Mouse (Mus musculus): ENCODE results near the gene Lnpep. TPM values are rescaled to one million over a fixed set of nuclear protein-coding genes. Genes with fewer than 3 reads are reported as not detected.
A peak's percentile ranks its signal among the peaks of the same experiment; 100 is the strongest.

The Lnpep gene
- polyA plus RNA-seq, 1 experiment: 5.4 TPM

DNA sequence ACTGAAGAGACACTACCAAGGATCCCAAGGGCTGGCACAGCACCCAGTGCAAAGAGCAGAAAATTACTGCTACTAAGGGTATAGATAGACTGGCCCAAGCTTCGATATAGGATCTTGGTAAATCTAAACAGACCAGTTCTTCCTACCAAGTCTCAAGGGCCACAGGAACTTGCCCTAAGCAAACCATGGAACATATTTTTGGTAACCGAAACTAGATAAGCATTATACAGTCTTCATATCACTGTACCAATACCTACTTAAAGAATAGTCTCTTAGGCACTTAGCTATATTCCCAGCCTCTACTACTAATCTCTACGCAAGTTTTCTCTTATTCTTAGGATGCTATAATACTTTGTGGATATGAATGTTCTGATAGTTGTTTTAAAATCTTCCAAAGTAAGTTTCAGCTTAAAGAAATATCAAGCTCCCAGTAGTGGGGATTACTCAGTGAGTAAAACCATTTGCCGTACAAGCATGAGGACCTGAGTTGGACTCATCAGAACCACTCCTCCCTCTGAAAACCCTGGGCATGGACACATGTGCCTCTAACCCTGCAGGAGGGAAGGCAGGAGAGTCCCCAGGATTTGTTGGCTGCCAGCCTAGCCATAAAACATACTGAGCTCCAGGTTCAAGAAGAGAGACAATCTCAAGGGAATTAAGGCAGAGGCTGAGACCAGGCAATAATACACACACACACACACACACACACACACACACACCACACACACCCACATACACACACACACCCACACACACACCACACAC lies 7.2 kb downstream of the Lnpep start:
- DNase-seq (ENCODE audit: low read depth, low spot score): no peak
- WGBS: 46% methylated on average over 4 of the region's 4 CpGs

DNA sequence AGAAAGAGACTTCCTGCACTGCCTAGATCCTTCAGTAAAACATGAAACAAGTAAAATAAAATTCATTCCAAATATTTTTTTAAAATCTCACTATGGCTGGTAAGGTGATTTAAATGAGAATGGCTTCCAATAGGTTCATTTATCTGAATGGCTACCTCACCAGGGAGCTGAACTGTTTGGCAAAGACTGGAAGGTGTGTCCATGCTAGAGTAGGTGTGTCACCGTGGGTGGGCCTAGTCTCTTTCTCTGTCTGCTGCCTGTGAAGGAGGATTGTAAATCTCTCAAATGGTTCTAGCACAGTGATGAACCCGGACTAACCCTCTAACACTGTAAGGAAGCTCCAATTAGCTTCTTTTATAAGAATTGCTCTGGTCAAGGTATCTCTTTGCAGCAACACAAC lies 12.5 kb downstream of the Lnpep start:
- WGBS: 30% methylated on average over 2 of the region's 2 CpGs

DNA sequence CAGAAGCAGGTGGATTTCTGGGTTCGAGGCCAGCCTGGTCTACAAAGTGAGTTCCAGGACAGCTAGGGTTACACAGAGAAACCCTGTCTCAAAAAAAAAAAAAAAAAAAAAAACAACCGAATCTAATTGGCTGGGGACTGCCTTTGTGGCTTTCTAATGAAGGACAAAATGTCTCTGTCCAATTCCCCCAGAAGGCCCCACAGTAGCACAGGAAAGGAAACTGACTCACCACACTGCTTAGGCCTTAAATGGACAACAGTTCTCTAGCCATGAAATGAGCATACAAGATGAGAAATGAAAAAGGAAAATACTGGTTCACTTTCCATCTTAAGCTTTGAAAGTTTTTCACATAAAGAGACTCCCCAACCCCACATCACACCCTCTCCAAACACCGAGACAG lies 15.3 kb downstream of the Lnpep start:
- DNase-seq (ENCODE audit: low read depth, low spot score): no peak
- WGBS: 73% methylated on average over 3 of the region's 3 CpGs

More for the DNA sequence above, 12.5 kb downstream of the Lnpep start:
- no peak for DNase-seq (ENCODE audit: low read depth, low spot score)

DNA sequence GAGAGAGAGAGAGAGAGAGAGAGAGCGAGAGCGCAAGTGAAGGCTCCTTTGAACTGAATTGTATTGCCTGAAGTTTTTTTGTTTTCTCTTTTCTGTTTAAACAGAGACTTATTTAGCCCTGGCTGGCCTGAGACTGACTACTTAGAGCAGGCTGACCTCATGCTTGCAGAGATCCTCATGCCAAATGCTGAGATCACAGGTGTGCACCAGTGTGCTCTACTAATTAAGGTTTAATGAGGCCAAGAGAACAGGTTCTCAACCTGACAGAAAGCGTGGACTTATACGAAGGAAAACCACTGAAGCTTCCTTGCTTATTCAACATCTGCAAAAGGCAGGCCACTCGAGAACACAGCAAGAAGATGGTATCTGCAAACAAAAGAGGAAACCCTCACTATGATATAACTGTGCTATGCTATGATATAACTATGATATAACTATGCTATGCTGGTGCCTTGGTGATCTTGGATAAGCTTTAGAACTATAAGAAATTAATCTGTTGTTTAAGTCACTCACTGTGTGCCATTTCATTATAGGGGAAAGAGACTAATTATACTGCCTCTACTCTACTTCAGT lies 16.3 kb downstream of the Lnpep start:
- no peak for DNase-seq (ENCODE audit: low read depth, low spot score)
- WGBS: 51% methylated on average over 5 of the region's 5 CpGs

DNA sequence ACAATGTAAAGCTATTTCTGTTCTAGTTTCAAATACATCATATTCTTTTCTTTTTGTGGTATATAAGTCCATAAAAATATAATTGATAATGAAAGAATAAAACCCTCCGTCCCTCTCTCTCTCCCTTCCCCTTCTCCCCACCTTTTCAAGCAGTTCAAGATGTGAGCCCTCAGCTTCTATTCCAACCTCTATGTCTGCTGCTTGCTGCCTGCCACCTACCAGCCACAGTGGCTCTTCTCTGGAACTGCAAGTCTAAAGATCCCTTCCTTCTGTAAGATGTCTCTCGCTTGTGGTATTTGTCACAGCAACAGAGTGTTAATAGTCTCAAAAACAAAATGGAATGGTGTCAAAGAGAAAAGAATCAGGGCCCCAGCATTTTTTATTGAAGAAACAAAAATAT lies 20.3 kb downstream of the Lnpep start:
- no peak for DNase-seq (ENCODE audit: low read depth, low spot score)
- WGBS: 85% methylated on average over 2 of the region's 2 CpGs

DNA sequence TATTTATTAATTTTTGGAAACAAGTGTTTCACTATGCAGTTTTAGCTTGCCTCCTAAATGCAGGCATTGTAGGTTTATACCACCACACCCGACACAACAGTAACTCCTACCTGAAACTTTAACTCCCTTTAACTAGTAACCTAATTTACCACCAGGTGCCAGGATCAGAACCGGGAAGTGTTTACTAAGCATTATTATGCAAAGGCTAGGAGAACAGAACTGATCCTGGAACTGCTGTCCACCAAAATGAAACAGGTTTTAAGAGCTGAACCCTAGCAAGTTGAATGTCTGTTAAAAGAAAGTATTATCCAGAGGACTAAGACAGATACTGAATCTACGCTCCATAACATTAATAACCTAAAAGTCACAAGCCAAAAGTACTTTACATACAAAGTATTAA lies 21.2 kb downstream of the Lnpep start:
- no peak for DNase-seq (ENCODE audit: low read depth, low spot score)
- 53% methylated on average over 3 of the region's 3 CpGs for WGBS

DNA sequence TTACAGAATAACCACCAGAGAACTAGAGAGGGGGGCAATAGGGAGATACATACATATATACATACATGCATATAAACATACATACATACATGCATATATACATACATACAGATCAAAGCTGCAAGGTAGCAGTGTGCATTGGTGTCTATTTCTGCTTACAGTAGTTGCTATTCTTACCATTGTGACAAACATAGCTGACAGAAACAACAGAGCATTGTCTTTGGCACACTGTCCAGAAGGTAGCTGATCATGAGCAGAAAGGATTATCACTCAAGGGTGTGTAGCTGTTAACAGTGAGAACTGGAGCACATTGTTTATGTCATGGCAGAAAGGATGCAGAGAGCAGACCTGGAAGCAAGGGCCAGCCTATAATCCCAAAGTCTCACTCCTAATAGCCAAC lies 22.1 kb downstream of the Lnpep start:
- DNase-seq (ENCODE audit: low read depth, low spot score): no peak

DNA sequence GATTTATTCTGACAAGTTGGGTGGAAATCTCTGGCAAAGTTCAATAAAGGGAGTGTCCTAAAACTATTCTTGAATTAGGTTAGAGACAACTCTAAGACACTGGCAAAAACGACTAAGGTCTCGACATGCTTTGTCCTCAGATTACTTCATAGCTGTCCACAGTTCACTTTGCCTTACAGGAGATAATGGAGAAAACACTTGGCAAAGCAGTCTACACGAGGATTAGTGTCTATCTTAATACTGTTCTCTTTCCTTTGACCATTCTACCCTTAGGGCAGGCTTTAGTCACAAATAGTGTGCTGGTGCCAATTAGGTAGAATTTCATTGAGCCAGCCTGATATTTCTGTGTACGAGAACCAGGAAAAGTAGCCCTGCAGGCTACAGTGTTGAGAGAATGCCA lies 22.5 kb downstream of the Lnpep start:
- 28% methylated on average over 4 of the region's 4 CpGs for WGBS
- no peak for DNase-seq (ENCODE audit: low read depth, low spot score)

DNA sequence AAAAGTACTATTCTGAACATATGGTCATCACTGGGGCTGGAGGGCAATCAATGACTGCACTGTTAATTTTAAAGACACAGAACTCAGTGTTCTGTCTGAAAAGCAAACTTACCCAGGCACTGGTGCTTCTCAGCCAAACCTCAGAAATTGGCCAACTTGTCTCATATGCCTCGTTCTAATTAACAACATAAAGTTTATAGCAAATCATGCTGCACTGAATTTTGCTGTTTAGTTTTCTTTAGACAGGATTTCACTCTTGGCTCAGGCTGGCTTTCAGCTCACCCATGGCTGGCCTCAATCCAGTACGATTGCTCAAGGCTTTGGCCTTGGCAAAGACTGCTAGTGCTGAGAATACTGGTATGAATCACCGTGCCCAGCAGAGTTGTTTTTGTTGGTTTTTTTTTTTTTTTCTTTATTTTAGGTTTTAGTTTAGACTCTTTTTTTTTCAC lies 24.0 kb downstream of the Lnpep start:
- WGBS: 2% methylated on average over 3 of the region's 3 CpGs
- no peak for DNase-seq (ENCODE audit: low read depth, low spot score)

DNA sequence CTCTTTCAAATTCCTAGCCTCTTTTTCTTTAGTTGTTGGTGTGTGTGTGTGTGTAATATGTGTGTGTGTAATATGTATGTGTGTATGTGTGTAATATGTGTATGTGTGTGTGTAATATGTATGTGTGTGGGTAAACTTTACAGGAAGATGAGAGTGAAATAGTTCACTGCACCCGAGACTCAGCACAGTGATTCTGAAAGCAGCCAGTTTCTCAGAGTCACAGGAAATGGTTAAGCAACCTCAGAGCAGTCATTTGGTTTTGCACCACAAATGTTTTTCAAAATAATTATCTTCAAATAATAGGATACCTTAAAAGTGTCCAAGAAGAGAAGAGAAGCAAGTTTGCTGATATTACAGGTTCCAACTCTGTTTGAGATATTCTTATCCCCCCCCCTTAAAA lies 24.8 kb downstream of the Lnpep start:
- WGBS: 60% methylated on average over 1 of the region's 1 CpGs
- DNase-seq (ENCODE audit: low read depth, low spot score): no peak

DNA sequence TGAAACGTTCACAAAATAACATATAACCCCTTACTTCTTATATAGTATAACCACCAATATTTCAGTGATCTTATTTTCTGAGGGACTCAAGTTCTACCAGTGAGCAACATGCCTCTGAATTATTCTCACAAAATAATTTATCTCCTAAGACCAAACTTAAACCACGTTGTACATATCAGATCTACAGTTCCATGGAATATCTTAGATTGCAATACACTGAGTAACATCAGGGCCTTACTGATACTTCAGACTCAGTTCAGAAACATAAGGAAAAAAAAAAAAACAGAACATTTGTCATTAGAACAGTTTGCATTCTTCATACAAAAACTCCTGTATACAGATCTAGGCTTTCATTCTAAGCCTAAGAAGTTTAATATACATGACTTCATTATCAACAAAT lies 26.5 kb downstream of the Lnpep start:
- no peak for DNase-seq (ENCODE audit: low read depth, low spot score)
- WGBS: 74% methylated on average over 2 of the region's 2 CpGs

DNA sequence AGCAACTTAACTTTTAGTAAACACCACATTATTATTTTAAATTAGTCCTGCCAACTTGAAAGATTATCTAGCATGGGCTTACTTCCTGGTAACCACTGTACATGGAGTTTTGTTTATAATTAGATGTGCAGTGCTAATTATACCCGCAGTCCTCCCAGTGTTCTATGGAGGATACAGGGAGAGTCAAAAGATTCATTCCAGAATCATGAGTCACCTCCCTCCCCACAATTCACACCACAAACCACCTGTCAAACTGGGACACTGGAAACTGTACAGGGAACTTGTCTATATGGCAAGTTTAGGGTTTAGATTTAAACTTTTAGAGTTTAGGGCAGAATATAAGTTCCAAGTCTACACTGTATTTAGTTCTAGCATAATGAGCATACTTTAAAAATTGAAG lies 31.9 kb downstream of the Lnpep start:
- WGBS: 20% methylated on average over 1 of the region's 1 CpGs
- no peak for DNase-seq (ENCODE audit: low read depth, low spot score)

DNA sequence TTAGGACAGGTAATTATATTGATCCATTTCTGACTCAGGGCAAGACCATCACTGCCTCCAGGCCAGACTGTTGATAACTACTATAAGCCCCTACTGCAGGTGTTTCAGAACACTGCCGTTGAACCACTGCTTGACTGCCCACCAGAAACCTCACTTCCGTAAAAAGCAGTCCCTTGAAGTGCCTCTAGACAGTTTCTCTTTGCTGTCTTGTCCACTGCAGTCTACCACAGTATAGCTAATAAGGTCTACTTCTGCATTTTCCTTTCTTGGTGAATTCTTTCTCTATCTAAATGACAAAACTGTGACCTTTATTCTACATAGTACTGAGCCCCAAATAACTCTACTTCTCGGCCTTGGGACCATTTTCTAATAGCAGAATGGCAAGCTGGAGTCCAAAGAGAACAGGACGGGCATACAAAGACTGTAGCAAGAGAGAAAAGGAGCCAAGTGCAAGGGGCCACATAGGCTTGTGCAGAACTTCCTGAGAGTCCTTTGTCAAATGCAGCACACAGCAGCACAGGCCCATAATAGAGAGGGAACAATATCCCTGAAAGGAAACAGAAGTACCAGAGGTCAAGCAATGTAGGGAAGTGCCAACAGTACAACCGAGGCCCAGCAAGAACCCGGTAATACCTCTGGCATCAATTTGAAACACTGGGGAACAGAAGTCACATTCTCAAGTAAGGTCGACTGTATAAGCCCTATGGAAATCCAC lies 37.4 kb downstream of the Lnpep start:
- no peak for DNase-seq (ENCODE audit: low read depth, low spot score)

DNA sequence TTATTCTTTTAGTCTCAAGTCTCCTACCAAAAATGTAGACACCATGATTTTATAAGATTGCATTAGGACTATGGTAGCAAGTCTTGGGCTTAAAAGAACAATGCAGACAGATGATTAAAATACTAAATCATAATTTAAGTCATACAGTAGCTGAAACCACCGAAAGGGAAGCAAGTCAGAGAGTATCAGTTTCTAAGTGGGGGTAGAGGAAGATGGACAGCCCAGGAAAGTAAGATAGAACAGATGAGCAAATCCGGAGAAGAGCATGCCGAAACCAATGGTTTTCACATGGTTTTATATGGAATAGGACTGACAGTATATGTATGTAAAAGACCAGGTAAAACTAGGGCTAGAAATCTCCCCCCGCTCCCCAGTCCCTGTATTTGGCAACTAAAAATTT lies 39.7 kb downstream of the Lnpep start:
- DNase-seq (ENCODE audit: low read depth, low spot score): no peak
- WGBS: 79% methylated on average over 4 of the region's 4 CpGs

More for the DNA sequence above, 37.4 kb downstream of the Lnpep start:
- WGBS: 74% methylated on average over 7 of the region's 7 CpGs

DNA sequence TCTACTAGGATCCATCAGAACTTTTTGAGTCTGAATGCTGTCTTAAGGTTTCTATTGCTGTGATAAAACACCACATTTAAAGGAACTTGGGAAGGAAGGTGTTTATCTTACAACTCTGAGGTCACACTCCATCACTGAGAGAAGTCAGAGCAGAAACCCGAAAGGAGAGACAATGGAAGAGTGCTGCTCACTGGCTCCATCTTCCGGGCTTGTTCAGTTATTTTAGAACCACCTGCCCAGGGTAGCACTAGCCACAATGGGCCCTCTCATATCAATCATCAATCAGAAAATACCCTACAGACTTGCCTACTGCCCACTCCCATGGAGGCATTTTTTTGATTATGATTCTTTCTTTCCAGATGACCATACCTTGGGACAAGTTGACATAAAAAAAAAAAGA lies 41.0 kb downstream of the Lnpep start:
- DNase-seq (ENCODE audit: low read depth, low spot score): no peak

DNA sequence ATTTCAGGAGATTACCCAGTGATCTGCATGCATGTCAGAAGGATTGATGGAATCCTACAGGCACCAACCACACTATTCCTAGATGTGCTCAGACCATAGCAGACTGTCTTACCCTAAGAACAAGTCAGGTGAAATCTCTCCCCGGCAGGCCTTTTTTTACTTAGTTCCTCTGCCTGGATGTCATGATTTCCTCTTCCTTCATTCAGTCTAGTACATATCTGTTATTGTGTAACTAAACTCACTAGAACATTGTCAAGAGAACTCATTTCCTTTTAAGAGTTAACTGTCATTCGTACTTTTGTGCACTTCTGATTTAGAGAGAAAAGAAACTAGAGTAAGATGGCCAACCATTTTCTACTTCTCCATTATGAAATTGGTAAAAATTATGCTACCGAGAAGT lies 43.6 kb downstream of the Lnpep start:
- no peak for DNase-seq (ENCODE audit: low read depth, low spot score)
- WGBS: 63% methylated on average over 3 of the region's 3 CpGs

More for the DNA sequence above, 41.0 kb downstream of the Lnpep start:
- 58% methylated on average over 2 of the region's 2 CpGs for WGBS

DNA sequence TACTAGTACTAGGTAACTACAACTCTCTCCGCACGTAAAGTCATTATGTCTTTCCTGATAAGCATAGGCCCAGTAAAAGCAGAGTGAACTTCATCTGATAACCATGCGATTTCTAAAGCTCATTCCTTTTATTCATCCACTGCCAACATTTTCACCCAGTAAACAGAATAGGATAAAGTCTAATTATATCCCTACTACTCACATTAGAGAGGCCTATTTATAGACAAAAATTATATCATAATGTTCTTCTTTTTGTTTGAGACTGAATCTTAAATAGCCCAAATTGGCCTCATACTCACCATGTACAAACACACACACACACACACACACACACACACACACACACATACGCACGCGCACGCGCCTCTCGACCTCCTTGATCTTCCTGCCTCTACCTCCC lies 48.5 kb downstream of the Lnpep start:
- no peak for DNase-seq (ENCODE audit: low read depth, low spot score)
- 86% methylated on average over 9 of the region's 9 CpGs for WGBS

DNA sequence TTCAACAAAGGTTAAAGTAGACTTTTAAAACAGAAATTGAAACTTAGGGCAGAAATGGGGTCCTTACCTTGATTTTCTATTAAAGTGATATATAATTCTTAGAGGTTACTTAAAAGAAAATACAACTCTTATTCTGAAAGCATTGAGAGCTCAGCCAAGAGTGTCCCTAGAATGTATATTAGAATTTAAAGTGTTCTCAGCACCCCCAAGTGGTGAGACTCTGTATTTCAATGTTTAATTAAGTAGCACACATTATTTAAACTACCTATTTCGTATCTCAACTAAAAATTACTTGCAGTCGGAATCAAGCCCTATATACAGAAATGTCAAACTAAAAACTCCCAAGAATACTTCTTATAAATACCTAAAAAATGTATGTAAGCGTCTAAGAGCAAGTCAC lies 57.8 kb downstream of the Lnpep start:
- WGBS: 49% methylated on average over 3 of the region's 3 CpGs
- DNase-seq (ENCODE audit: low read depth, low spot score): peak; percentile 25

DNA sequence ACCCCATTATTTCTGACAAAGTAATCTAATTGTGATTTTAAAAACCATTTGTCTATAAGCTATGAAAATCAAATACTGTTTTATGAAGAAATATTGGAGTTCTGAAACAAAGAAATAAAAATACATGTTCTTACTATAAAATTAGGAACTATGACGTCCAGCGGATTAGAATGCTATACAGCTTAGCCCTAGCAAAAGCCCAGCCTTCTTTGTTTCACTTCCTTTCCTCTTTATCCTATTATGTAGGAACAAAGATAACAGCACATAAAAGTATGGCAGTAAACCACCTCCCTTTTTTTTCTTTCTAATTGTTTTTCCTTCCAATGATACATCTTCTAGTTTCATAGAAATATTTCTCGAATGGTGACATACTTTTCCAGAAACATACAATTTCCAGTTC lies 75.9 kb downstream of the Lnpep start:
- DNase-seq (ENCODE audit: low read depth, low spot score): no peak
- 87% methylated on average over 3 of the region's 3 CpGs for WGBS

DNA sequence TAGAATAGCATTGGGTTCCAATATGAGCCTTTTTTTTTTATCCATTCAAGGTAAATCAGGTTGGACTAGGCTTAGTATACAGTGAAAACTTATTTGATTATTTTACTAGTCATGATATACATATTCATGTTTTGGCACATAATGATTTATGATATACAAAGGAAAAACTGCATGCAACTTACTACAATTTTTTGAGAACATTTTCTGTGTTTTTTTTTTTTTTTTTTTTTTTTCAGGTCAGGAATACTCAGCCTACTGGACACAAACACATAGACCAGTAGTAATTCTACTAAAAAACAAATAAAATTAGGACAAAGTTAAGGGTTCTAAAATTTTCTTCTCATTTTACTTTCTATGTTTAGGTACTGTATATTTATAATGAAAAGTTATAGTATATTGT lies 93.5 kb downstream of the Lnpep start:
- no peak for DNase-seq (ENCODE audit: low read depth, low spot score)

DNA sequence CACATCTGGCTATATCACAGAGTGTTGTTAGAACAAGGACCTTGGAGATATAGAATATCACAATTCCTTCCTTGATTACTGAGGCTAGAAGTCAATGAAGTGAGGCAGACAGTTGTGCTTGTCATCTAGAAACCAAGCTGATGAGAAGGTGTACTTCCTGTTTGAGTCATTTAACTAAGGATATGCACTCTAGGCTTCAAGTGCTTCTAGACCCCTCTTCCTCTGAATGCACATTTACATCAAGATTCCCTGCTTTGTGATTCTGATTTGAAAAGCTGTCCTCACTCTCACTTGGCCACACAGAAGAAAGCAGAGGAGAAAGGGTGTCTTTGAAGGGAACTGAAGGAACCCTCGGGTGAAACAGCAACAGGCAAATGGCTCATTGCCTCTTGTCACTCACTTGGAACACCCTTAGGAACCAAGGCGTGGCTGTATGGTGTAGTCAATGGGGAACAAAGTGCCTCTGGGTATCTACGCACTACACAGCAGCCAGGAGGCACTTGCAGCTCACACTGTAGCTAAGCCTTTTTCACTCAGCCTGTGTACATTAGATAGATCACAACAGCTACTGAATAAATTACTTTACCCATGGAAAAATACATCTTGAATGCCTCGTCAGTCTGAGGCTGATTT lies 108.3 kb downstream of the Lnpep start:
- no peak for DNase-seq (ENCODE audit: low read depth, low spot score)
- WGBS: 61% methylated on average over 4 of the region's 4 CpGs

All from large intestine, adult 2 months (tissue).